ENCODE assay signal across 10 mouse cellular contexts in the genomic region with DNA sequence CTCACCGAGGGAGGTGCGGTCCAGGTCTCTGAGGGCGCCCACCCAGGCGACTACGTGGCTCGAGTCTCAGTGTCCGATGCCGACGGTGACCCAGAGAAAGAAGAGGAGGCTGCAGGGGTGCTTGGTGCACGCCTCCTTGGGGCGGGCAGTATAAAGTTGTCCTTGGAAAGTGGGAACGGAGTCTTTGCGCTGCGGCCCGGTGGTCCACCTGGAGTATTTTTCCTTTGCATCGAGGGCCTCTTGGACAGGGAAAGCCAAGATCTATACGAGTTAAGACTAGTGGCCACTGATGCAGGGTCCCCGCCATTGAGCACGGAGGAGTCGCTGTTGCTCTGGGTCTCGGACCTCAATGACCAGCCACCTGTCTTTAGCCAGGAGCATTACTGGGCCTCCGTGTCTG. TPM values are rescaled to one million over a fixed set of nuclear protein-coding genes. Genes with fewer than 3 reads are reported as not detected.
A peak's percentile ranks its signal among the peaks of the same experiment; 100 is the strongest.
DNase-seq lines count a peak whose midpoint lies in the region; ATAC-seq lines count a peak whose summit lies in the region.
"Had no signal": no experiment of that assay in that cellular context is flagged by ENCODE, and none has a peak within 500 bp of the region (broad histone marks: within the 10 kb centered on the region; RNA-seq: fewer than 3 reads in every experiment).

No protein-coding gene starts in this region.

- ATAC-seq in neural tube, embryonic 11.5 days (ENCODE audit: insufficient read depth, low FRiP score, low TSS enrichment) = 0 out of 2 replicates have a peak, but pooled peaks have one; percentile 3
- no peak for ATAC-seq in limb, embryonic 15.5 days (ENCODE audit: insufficient number of reproducible peaks, low FRiP score, low TSS enrichment, low read depth)

- no peaks in the 10 kb centered on the region for H3K36me3 ChIP-seq in heart, embryonic 10.5 days
- no peaks in the 10 kb centered on the region for H3K36me3 ChIP-seq in neural tube, embryonic 11.5 days (ENCODE audit: control insufficient read depth, insufficient read depth, low read length)
- no peaks in the 10 kb centered on the region for H3K36me3 ChIP-seq in limb, embryonic 15.5 days

- H3K4me1 ChIP-seq in heart, embryonic 10.5 days = peaks cover 24% of the 10 kb centered on the region
- H3K4me1 ChIP-seq in neural tube, embryonic 11.5 days (ENCODE audit: control insufficient read depth, insufficient read depth, low read length) = peaks cover 11% of the 10 kb centered on the region
- H3K4me1 ChIP-seq in limb, embryonic 15.5 days = peaks cover 29% of the 10 kb centered on the region

- no peak for DNase-seq in heart, embryonic 10.5 days (ENCODE audit: low spot score)
- DNase-seq in heart, adult 11 months = no peak
- no peak for DNase-seq in neural tube, embryonic 11.5 days (ENCODE audit: low spot score)
- DNase-seq in neural tube, embryonic 10.5 days (ENCODE audit: extremely low spot score, low spot score) = no peak
- DNase-seq in layer of hippocampus, adult 18-20 months (ENCODE audit: low spot score in 2 of 2) = no peak
- no peak for DNase-seq in gastrocnemius, adult 18-20 months (ENCODE audit: low spot score)
- DNase-seq in urinary bladder, adult 2 months (ENCODE audit: low spot score) = no peak
- DNase-seq: kidney, adult 18-20 months; spleen, adult 18-20 months had no signal

- no peaks in the 10 kb centered on the region for H3K9me3 ChIP-seq in heart, embryonic 10.5 days
- H3K9me3 ChIP-seq in neural tube, embryonic 11.5 days (ENCODE audit: control insufficient read depth, low read length) = no peaks in the 10 kb centered on the region
- H3K9me3 ChIP-seq in limb, embryonic 15.5 days = no peaks in the 10 kb centered on the region

- H3K9ac ChIP-seq in neural tube, embryonic 11.5 days (ENCODE audit: low read length) = 0 out of 2 replicates have a peak overlapping the region, but pooled peaks have one; percentile 26
- no peak overlapping the region for H3K9ac ChIP-seq in limb, embryonic 15.5 days

- 6% methylated on average over 22 of the region's 22 CpGs for WGBS in heart, embryonic 10.5 days
- 2% methylated on average over 22 of the region's 22 CpGs for WGBS in neural tube, embryonic 11.5 days
- WGBS in limb, embryonic 15.5 days = 3% methylated on average over 22 of the region's 22 CpGs

- peak overlapping the region; percentile 73 for H3K4me3 ChIP-seq in heart, embryonic 10.5 days
- peak overlapping the region; percentile 61 for H3K4me3 ChIP-seq in neural tube, embryonic 11.5 days (ENCODE audit: low read depth, low read length)
- H3K4me3 ChIP-seq in limb, embryonic 15.5 days = peak overlapping the region; percentile 53

- H3K27ac ChIP-seq in heart, embryonic 10.5 days = no peak overlapping the region
- H3K27ac ChIP-seq in neural tube, embryonic 11.5 days (ENCODE audit: low read depth, low read length) = no peak overlapping the region
- H3K27ac ChIP-seq in limb, embryonic 15.5 days = no peak overlapping the region

- H3K27me3 ChIP-seq in heart, embryonic 10.5 days (ENCODE audit: insufficient read depth, poor library complexity, severe bottlenecking) = peaks cover 66% of the 10 kb centered on the region
- peaks cover 29% of the 10 kb centered on the region for H3K27me3 ChIP-seq in neural tube, embryonic 11.5 days (ENCODE audit: control insufficient read depth, insufficient read depth, low read length)
- H3K27me3 ChIP-seq in limb, embryonic 15.5 days = peaks cover 60% of the 10 kb centered on the region

- peak overlapping the region; percentile 89 for H3K4me2 ChIP-seq in neural tube, embryonic 11.5 days (ENCODE audit: low read depth)
- H3K4me2 ChIP-seq in limb, embryonic 15.5 days = peak overlapping the region; percentile 96

RNA-seq across cellular contexts. Expression of gene Dchs2, which starts 1.4 kb away (rescaled TPM):
- 0.09 and 0.18 TPM in 2 replicates for polyA plus RNA-seq in heart, embryonic 10.5 days (2016; fragmentation: Nextera tagmentation; extraction: Ambion mirVana)
- polyA plus RNA-seq in neural tube, embryonic 11.5 days (2014; fragmentation: Nextera tagmentation; extraction: Ambion mirVana) = 1.1 and 1.2 TPM in 2 replicates
- polyA plus RNA-seq in limb, embryonic 15.5 days (2015; fragmentation: Nextera tagmentation; extraction: Ambion mirVana) = 0.86 and 1.1 TPM in 2 replicates
- total RNA-seq in layer of hippocampus, adult 18-20 months (2021) = 1 to 10 TPM; 3.9 to 4.5 TPM
- total RNA-seq in gastrocnemius, adult 18-20 months (2021) = under 1 TPM; 0.37 to 0.66 TPM
- 0.17 and 0.25 TPM in 2 replicates for polyA plus RNA-seq in urinary bladder, adult 2 months (2012; rRNA removed)
